Mouse (Mus musculus) cerebellum, adult 2 months (tissue): ENCODE data around the gene Armc6.

Experiments used
- CTCF ChIP-seq: fragments of 200-500 bp; IDR thresholded peaks from 2 replicates; pipeline ENCODE4 v1.5.1; 2011; ENCODE audit warnings: low read depth, mild to moderate bottlenecking, control low read depth, low read length, moderate library complexity, borderline replicate concordance; ENCODE audit not compliant: insufficient read depth
- POLR2A ChIP-seq: fragments of 200-500 bp; IDR thresholded peaks from 2 replicates; pipeline ENCODE4 v1.6.1; 2011; ENCODE audit warnings: low read length, control low read depth, borderline replicate concordance; ENCODE audit not compliant: insufficient read depth

DNA sequence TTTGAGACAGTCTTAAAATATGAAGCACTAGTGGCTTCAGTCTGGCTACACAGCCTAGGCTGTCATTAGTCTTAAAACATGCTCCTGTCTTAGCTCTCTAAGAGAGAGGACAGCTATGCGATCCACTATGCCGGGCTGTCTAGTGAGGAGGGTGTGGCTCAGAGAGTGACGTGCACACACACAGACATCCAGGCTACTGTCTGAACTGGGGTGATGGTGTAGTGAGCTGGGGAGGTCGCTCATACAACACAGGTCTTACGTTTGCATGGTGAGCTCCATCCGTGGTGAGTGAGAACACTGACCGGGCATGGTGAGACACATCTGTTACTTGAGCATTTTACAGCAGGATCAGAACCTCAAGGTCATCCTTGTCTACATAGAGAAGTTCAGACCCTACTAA lies 63.0 kb downstream of the Armc6 start:
- TF ChIP-seq CTCF = no peak
- TF ChIP-seq POLR2A = no peak
